Mouse (Mus musculus) right cerebral cortex, postnatal 36 days (tissue): Measurements from ENCODE around the gene Tpp1.

Source experiments
- DNase-seq, 2 experiments: peaks; one replicate each; pipeline ENCODE4 v3.0.0; 2022; ENCODE audit warnings: low spot score in 2 of 2, mixed read lengths in 1 of 2

Gene Tpp1

DNA sequence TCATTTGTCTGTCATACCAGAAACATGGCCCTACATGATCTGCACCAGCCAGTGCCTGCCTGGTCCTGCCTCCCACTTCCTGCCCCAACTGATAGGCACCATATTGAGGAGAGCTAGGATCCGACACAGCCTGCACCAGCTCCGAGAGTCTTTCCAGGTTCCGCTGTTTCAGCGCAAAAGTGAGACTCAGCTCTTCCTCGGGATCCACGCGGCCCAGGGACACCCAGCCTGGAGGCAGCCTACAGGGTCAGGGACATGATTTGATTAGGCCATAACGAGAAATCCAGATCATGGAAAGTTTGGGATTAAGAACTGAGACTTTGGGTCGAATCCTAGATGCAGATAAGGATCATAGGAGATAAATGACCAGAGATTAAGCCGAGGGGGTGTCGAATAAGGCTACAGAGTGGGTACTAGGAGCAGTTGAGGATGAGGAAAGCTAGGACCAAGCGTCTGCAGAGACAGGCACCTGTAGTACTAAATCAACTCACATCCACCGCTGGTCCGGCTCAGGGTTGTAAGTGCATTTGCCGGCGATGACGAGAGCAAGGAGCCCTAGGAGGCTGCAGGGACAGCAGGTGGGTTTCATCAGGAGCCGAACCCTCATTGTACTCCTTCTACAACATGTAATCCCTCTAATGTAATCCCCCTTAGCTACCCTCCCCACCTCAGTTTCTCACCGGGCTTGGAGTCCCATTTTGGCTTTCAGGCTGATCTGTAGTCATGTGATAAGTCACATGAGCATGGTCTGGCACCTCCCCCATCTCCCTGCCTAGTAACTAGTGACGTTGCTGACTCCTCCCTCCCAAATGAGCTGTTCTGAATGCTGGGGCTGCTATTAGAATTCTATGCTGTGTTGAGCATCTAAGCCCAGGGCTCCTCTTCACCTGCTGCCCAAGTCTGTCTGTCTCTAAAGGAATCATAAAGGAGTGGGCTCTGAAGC lies at the start of gene Tpp1:
Gene Tpp1 (minus strand): TSS at position 745 of the 943 bp plus-strand sequence.
- peak; percentile 93 to 96 for DNase-seq

DNA sequence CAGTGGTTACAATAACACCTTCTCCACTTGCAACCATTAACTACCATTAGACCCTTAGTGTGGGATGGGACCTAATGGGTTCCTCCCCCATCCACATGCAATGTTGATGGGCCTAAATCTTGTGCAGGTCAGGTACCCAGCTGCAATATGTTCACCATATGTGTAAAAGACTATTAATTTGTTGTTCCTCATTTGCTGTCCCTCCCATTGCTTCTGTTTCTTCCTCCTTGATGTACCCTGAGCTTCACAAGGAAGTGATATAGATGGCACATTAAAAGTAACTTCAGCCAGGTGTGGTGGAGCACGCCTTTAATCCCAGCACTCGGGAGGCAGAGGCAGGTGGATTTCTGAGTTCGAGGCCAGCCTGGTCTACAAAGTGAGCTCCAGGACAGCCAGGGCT lies 44.9 kb upstream of the Tpp1 start:
- no peak for DNase-seq

DNA sequence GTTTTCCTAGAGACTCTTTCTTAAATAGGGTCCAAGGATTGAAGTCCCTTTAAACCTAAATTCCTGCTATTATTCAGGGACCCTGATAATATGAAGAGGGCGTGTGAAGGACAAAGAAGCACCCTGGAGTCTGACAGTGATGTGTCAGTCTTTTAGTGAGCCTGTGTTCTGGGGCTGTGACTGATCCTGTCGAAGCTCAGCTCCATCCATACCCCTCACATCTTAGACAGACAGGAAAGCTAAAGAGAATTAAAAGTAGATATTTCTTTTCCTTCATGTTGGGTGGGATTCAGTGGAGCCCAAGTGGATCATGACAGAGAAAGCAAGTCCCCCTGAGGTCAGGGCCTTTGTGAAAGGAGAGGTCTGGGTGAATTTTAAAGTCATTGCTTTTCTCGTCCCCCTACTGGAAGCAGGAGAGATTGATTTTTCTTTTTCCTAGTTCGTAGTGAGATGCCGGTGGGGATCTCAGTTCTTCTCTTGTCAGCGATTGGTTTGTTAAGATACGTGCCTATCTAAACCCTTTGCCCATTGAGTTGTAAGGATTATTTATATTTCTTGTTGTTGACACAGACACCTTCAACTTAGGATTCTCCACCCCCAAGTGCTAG lies 43.8 kb upstream of the Tpp1 start:
- DNase-seq: no peak

DNA sequence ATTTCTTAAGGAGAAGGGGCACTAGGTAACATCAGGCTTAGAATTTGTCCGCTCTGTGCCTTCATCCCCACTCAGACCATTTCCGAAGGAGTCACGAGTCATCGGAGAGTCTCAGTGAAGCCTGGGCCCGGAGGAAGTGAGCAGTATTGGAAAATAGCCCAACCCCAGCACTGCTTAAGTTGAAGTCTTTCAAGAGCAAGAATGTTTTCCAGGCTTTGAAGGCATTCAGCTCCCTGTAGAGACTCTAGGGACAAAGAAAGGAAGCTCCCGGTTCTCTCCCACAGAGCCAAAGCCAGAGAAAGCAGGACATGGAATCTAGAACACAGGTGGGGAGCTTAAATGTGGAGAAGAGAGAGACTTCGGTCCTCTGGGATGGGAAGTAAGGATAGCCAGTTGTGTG lies 41.7 kb upstream of the Tpp1 start:
- DNase-seq: no peak

DNA sequence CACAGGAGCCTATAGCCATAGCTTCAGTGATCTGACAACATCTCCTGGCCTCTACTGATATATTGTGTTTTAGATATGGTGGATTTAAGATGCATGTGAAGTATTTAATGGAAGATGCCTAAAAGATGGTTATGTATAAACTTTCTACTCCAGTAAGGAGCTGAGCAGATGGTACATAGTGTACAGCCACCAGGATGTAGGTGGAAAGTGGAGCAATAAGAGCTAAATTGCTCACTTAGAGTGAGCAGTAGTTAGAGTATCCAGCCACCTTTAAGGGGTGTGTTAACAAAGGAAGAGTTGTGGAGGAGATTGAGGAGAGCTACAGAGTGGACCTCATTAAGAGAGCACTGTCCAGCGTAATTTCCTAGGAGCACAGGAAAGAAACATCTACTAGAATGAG lies 39.1 kb upstream of the Tpp1 start:
- DNase-seq: no peak

DNA sequence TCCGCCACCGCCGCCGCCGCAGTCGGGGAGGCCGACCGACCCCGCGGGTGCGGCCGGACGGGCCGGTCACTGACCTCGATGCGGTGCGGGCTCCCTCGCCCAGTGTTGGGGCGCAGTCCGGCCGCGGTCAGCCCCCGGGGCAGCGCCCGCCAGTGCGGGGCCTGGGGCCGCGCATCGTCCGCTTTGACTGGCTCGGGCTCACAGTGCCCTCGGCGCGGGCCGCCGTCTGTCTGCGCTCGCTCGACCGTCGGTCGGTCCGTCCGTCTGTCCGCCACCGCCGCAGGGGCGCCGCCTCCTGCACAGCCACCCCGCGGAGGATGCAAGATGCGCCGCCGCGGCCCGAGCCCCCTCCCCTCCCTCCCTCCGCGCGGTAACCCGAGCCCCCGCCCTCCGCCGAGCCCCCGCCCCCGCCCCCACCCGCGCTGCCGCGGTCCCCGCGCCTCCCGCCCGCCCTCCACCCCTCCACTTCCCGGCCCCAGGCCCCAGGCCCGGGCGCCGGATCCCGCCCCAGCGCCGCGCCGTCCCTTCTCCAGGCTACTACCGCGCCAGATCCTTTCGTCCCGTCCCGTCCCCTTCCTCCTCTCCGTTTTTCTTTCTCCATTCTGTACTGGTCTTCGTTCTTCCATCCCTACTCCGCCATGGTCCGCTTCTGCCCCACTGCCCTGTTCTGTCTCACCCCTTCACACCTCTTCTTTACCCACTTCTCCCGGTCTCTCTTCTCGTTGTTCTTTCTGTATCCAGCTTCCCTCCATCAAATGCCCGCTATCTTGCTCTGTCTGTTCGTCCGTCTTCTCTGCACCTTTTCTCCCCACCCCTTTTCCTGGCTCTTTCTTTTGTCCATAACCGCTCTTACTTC lies 35.5 kb upstream of the Tpp1 start, which contains the start of gene Dchs1:
Gene Dchs1 (minus strand): TSS at position 370 of the 856 bp plus-strand sequence.
- DNase-seq: no peak

DNA sequence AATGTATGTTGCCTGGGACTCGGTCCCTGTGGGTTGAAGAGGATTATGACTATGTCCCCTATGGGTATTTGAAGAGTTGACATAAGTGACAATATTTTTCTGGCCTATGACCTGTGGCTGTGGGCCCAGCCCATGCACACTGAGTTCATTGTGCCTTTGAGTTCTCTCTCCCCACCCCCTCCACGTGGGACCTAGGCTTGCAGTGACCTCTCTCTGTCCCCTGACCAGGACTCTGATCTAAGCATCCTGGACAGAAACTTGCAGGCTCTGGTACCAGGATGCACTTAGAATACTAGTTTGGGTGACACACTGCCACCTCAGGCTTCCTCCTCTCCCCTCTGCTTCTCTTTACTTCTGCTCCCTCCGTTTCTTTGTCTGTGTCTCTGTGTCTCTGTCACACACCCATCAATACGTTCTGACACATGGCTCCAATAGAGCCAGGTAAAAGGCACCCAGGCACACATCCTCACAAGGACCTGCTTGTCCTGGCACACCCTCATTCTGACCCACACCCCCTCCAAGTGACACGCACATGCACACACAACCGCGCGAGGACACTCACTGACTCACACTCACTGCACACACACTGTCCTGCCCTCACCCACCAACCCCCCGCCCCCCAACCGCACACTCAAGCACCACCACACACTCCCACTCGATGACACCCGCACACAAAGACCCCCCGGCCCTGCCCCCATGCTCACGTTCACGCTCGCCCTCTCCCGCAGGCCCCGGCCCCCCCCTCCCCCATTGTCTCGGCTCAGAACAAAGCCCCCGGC lies 34.7 kb upstream of the Tpp1 start:
- DNase-seq: no peak

DNA sequence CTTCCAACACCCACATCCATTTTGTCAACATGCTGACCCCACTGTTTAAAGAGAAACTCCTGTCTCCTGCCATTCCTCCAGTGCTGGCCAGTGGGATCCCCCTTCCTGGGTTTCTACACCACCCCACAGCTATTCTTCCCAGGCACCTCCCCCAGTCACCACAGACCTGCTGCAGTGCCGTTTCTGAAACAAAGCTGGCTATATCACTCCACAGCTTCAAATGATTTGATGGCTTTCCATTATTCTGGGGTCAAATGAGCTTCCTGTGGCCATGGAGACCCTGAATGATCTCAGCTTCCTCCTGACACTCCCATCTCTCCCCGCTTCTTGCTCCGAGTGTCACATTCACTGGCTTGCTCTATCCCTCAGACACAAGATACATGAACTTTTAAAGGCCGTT lies 32.5 kb upstream of the Tpp1 start:
- no peak for DNase-seq

DNA sequence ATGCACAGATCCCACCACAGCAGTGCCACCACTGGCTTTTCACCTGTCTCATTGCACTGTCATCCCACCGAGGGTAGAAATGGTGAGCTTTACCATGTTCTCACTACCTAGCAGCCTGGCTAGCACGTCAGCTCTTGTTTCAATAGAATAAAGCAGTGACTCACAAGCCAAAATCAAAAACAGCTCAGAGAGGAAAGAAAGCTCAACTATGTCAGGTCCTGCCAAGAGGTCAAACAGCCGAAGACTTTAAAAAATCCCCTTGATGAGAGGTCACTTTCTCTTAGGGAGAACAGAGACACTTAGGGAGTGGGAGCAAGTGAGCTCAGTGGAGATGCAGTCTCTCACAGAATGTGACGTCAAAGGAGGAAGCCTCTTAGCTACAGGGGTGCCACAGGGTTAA lies 31.8 kb upstream of the Tpp1 start:
- DNase-seq: no peak

DNA sequence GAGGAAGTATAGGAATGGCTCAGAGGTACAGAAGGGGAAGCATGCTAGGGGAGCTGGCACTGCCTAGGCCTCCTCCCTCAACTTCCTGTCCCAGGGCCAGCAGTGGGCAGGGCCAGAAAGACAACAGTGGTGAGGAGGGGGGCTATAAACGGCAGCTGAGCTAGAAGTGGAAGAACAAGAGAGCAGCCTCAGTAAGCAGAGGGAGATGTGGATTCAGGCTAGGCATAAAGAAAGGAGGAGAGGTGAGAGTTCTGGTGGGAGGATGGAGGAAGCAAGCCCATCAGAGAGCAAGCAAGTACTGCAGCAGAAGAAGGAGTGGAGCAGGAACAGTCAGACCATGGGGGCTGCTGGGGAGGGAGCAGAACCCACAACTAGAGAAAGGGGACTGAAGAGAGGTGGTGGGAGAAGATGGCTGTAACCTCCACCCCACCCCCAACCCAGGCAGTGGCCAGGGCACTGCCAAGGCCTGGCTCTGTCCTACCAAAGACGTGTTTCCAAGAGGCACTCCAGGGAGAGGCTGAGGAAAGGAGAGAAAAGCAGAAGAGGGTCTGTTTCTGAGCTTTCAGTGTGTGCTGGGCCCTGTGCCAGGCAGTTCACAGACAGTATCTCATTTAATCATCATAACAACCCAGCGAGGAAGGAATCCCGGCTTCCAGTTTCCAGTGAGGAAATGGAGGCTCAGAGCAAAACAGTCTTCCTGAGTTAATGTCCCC lies 26.7 kb upstream of the Tpp1 start:
- DNase-seq: no peak

DNA sequence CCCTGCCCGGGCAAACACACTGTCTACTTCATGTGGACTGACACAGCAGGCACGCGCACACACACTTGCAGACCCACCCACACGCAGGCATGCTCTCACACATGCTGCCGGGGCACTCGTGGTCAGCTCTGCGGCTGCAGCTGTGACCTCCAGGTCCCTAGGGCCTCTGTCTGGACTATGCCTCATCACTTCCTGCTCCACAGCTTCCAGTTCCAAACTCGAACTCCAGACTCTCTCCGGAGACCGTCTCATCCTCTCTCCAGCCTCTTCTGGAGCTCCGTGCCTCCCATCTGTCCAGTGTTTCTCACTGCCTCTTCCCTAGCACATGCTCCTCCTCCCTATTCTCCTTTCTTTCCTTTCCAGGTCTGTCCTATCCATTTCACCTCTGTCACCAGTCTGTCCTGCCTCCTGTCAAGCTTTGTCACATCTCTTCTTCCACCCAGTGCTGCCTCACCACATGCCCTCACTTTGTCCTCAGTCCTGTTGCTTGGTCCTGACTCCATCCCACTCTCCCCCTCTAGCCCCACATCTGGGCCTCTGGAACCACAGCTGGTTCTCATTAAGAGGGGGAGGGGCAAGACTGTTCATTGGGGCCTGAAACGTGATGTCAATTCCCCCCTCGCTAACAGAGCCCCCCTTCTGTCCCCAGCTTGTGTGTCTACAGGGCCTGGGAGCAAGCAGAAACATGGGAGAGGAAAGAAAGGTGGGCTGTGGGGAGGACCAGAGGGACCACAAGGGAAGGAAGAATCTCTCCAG lies 25.9 kb upstream of the Tpp1 start:
- DNase-seq: no peak

DNA sequence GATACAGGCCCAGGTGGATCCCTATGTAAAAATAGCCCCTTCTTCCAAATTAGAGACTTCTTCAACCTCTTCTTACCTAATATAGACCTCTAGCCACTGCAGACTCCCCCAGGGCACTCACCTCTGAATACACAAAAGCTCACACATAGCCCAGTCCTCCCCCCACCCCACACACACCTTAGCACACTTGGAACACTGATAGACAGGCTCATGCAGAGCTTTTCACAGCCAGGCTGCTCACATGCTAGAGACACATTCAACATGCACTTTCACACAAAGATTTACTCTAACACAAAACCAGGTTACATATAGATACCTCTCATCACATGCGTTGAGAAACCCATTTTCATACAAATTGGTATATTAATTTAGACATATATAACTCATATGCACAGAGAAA lies 25.3 kb upstream of the Tpp1 start:
- no peak for DNase-seq

DNA sequence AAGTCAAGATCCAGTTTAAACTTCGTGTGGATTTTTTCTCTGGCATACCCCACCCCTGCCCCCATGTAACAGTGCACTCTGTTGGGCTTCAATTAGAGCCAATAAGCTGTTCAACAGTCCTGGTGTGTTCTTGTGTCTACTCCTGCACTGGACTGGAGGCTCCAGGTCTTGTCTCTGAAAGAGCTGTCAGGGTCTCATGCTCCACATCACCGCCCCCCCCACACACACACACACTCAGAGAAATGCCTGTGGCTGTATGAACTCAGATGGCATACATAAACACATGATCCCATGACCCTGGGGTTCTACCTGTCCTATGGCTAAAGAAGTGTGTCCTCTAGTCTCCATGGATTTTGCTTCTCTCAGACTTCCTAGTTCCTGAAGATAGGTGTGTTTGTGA lies 24.0 kb upstream of the Tpp1 start:
- no peak for DNase-seq

DNA sequence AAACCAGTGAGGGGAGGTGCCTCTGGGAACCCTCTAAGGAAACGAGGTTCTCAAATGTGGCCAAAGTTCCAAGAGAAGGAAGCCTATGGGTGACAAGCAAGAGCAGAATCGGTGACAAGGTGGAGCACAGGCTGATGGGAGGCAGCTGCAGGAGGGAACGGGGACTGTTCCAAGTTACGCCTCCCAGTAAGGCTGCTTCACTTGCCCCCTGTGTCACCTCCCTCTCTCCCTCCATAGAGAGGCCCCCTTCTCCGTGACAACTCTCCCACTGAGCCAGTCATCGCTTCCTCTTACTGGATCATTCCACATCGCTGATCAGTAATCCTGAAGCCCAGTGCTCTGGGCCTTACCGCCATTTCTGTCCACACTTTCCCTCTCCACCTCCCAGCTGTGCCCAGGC lies 22.6 kb upstream of the Tpp1 start:
- DNase-seq: no peak

DNA sequence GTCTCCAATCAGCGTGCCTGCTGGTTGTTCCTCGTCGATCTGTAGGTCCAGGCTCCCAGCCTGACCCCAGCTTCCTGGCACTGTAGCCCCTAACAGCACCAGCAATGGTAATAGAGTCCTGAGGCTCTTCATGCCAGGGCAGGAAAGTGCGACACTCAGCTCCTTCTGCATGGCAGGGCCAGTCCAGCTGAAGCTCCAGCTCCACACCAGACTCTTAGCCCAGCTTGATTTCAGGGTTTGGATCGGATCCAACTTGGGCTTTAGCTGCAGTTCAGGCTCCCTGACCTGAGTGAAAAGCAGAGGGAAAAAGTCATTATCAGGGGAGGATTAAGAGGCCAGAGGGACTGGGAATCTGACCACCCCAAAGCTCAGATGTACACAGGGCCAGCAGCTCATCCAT lies 21.0 kb upstream of the Tpp1 start:
- DNase-seq: no peak

DNA sequence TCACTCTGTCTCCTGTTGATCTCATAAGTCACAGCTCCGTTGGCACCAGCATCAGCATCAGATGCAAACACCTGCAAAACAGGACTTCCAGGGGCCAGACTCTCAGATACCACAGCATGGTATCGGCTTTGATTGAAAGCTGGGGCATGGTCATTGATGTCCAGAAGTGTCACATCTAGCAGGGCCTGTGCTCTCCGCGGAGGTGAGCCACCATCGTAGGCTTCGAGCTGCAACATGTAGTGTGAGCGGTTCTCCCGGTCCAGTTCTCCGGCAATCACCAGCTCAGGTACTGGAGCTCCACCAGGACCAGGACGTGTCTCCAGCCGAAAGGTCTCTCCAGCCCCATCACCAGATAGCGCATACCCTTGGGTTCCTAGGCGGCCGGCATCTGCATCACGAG lies 20.3 kb upstream of the Tpp1 start:
- no peak for DNase-seq

DNA sequence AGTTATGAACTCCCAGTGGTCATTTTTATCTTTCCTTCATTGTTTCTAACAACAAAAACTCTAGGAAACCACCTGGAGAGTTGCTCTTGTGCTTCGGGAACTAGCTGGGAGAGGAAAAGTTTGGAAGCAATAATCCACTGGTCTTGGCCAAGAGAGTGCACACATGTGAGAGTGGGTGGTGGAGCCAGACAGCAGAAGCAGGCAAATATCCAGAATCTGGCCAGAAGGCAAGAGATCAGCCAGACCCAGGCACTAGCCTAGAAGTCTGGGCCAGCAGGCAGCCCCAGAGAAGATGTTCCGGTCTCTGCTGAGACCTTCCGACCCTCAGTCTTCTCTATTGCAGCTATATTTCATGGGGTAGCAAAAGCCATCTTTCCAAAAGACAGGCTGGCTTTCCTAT lies 17.9 kb upstream of the Tpp1 start:
- DNase-seq: no peak

DNA sequence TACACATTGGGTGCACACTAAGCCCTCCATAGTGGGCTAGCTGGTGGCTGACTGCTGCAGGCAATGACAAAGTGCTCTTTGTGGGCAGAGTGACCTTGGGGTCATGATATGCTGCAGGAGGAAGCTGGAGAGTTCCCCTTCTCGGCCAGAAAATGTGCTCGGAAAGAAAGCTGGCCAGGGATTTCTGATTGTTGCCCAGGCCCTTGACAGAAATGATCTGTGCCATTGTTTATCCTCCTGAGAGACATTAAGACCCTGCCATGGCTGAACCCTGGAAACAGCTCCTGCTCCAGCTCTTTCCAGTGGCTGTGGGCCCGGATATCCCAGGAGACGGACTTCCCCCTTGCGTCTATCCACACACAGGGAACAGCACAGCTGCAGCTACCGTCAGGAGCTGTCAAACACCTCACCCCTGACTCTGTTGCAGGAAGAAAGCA lies 15.7 kb upstream of the Tpp1 start:
- DNase-seq: no peak

DNA sequence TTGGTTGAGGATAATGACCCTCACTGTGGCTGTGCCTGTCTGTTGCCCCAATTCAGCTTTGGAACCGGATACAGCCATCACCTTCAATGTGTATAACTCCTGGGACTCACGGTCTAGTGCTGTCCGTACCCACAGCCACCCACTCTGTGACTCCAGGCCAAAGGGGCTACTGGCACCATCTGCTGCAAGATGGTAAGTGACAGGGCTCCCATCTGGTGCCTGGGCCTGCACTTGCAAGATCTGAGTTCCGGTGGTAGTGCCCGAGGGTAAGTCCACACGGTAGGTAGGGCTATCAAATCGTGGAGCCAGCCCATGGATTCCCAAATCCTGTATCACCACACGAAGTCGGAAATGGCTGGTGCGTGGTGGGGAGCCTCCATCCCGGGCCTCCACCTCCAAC lies 12.3 kb upstream of the Tpp1 start:
- DNase-seq: no peak
